Mouse (Mus musculus): Measurements from ENCODE around the gene Atg5.
"Not testable (repeated sequence)": the region's sequence is repeated elsewhere in the genome, so short reads cannot be mapped to it uniquely, and the experiment has no call there.

The Atg5 gene

GRCm38 (mm10) chr10:44268145-44268860 is at the start of gene Atg5:
TSS of gene Atg5 (plus strand) at chr10:44268358.
- DNase-seq (ENCODE audit: low spot score in 2 of 2): peak; percentile 97 to 99

DNA sequence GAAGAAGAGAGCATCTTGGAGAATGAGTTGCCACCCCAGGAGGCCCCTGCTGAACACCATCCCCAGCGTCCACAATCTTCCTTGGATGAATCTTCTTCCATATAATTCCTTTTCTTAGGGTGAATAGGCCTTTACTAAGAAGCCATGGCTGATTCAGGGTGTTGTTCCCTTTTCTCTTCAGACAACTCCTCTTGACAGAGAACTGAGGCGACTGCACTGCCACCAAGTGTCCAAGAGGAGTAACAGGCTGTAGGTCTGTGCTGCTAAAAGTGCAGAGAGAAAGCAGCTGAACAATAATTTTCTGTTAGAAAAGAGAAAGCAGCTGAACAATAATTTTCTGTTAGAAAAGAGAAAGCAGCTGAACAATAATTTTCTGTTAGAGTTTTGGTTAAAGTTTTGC is 49.1 kb upstream of the Atg5 start:
- DNase-seq (ENCODE audit: low spot score in 2 of 2): not testable (repeated sequence)

- DNase-seq (ENCODE audit: low spot score in 2 of 2): no peak
These were observed 43.8 kb upstream of the Atg5 start for GRCm38 (mm10) chr10:44224345-44224744.

DNA sequence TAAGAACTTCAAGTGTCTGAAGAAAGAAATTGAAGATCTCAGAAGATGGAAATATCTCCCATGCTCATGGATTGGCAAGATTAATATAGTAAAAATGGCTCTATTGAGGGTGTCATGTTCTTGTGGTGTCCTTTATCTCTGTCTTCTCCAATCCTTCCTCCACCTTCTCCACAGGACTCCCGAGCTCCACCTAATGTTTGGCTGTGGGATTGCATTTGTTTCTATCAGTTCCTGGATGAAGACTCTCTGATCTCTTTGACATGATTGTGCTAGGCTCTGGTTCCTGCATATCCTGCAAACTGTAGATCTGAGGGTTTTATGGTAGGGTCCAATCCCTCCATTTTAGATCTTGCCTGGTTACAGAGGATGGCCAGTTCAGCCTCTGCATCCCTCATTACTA is 34.8 kb upstream of the Atg5 start:
- not testable (repeated sequence) for DNase-seq (ENCODE audit: low spot score in 2 of 2)

- DNase-seq (ENCODE audit: low spot score in 2 of 2): not testable (repeated sequence)
These were observed 32.9 kb upstream of the Atg5 start for GRCm38 (mm10) chr10:44235298-44235697.

- DNase-seq (ENCODE audit: low spot score in 2 of 2): no peak
These were observed 11.5 kb upstream of the Atg5 start for GRCm38 (mm10) chr10:44256624-44257023.

GRCm38 (mm10) chr10:44265835-44266234 is 2.3 kb upstream of the Atg5 start:
- no peak for DNase-seq (ENCODE audit: low spot score in 2 of 2)

DNA sequence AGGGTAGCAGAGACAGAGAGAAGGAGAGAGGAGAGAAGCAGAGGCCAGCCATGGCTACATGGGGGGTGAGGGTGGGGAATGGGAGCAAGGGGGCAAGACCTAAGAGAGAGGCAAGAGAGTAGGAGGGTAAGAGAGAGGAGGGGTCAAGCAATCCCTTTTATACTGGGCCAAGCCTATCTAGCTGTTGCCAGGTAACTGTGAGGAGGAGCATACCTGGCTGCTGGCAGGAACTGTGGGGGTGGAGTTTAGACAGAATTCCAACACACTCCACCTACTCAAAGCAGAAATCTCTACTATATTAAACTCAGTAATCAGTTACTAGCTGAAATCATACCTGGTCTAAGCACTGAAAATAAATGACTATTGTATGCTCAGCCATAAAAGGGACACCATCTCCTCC is 1.6 kb upstream of the Atg5 start:
- no peak for DNase-seq (ENCODE audit: low spot score in 2 of 2)

DNA sequence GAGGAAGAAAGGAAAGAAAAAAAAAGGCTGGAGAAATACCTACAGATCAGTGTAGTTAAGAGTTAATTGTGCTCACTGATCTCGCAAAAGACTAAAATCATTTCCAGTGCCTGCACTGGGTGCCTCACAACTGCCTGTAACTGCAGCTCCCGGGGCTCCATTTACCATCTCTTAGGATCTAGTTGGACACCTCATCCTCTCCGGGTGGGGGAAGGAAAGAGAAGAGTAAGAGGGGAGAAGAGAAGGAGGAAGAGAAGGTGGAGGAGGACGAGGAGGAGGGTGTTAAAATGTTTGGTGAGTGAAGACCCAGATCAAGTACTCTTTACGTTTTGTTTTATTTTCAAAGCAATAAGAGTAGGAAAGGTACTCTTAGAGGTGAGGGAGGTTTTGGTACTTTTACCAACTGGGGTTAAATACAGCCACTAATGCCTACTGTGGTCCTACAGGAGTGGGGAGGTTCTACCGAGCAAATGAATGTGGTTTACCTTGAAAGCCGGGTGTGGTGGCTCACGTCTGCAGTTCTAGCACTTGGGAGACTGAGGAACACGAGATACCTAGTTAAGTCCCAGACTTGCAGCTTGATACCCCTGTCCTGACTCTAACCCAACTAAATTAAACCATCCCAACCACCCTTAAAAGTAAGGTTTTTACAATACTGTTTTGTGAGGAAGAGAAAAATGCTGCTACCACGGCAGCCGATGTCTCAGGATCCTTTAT is 574 bp upstream of the Atg5 start:
- DNase-seq (ENCODE audit: low spot score in 2 of 2): no peak

- DNase-seq (ENCODE audit: low spot score in 2 of 2): no peak
These were observed 1.1 kb downstream of the Atg5 start for GRCm38 (mm10) chr10:44269211-44269610.

DNA sequence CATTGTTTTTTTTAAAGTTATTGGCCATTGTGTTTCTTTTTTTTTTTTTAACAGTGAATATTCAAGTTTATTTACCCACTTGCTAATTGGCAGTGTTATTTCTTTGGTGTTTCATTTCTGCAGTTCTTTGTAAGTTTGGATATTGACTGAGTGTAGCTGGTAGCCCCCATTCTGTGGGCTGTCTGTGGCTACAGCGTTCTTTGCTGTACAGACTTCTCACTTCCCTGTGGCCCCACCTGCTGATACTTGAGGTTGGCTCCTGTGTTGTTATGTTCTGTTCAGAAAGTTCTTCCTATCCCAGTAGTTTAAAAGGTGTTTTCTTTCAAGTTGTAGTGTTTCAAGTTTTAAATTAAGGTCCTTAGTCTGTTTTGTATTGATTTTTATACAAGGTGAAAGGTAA is 14.2 kb downstream of the Atg5 start:
- no peak for DNase-seq (ENCODE audit: low spot score in 2 of 2)

DNA sequence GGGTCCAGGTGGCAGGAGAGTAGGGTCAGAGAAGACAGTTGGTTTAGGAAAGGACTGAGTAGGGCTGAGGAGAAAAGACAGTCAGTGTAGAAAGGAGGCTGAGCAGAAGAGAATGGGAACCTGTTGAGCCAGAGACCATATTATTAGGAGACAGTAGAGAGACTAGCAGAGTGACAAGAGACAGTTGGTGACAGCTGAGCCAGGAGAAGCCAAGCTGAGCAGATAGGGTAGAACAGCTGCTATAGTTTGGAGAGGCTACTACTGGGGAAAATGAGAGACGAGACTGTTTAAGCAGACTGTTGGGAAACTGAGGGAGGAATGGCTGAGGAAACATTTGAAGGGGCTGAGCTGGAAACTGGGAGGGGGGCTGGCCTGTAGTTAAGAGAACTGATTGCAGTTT is 16.9 kb downstream of the Atg5 start:
- DNase-seq (ENCODE audit: low spot score in 2 of 2): no peak

DNA sequence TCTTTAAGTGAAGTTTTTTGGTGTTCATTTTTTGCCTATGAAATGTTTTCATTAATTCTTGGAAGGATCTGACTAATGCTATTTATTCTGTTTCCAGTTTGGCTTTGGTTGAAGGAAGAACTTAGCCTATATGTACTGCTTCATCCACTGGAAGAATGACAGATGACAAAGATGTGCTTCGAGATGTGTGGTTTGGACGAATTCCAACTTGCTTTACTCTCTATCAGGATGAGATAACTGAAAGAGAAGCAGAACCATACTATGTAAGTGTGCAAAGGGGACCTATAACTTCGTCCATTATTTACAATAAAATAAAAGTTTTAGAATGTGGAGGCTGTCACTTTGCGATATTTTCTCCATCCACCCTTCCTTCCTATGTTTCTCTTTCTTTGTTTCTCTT is 17.8 kb downstream of the Atg5 start:
- DNase-seq (ENCODE audit: low spot score in 2 of 2): no peak

DNA sequence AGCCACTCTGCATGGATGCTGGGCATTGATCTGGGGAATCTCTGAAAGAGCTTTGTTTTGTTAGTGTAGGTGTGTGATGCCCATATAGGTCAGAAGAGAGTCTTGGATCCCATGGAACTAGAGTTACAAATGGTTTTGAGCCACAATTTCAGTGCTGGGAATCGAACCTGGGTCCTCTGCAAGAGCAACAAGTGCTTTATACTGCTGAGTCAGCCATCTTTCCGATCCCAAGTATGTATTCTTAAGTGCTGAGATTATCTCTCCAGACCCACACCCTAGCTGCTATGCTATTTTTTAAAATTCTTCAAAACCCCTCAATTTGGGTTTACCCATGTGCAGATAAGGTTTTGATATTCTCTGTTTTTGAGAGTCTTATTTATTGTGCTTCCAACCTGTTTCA is 22.7 kb downstream of the Atg5 start:
- DNase-seq (ENCODE audit: low spot score in 2 of 2): no peak

DNA sequence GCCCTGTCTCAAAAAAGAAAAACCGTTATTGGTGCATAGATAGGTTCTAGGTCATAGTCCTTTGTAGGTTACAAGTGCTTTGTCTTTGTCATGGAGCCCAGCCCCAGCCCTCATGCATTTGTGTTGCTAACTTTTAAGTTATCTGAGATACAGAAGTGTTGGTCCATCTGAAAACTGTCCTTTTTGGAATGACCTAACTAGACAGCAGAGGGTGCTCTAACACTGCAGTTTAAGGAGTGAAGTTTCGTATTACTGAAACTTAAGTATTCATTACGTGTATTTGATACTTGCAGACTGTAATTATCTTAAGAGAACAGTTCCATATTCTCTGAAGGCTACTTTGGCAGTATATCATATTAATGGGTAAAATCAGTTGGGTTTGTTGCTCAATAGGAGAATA is 24.0 kb downstream of the Atg5 start:
- no peak for DNase-seq (ENCODE audit: low spot score in 2 of 2)

- no peak for DNase-seq (ENCODE audit: low spot score in 2 of 2)
These were observed 31.0 kb downstream of the Atg5 start for GRCm38 (mm10) chr10:44299165-44299564.

- no peak for DNase-seq (ENCODE audit: low spot score in 2 of 2)
These were observed 31.9 kb downstream of the Atg5 start for GRCm38 (mm10) chr10:44300078-44300477.

GRCm38 (mm10) chr10:44303648-44304329 is 35.6 kb downstream of the Atg5 start:
- no peak for DNase-seq (ENCODE audit: low spot score in 2 of 2)

DNA sequence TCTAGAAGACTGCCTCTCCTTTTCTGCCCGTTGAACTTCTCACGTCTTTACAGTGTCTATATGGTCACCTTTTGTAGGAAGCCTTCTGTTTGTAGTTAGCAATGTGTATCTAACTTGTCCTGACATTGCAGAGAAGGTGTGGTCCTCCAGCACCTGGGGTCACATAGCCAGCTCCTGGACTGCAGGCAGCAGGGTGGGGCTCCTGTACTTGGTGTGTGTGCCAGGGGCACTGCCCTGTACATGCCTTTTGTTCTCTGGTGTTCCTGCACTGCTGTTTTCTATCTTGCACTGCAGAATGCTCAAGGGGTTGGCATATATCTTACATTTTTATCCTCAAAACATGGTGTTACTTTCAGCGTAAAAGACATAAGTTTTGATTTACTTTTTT is 36.2 kb downstream of the Atg5 start:
- no peak for DNase-seq (ENCODE audit: low spot score in 2 of 2)

- DNase-seq (ENCODE audit: low spot score in 2 of 2): no peak
These were observed 36.7 kb downstream of the Atg5 start for GRCm38 (mm10) chr10:44304845-44305244.

DNA sequence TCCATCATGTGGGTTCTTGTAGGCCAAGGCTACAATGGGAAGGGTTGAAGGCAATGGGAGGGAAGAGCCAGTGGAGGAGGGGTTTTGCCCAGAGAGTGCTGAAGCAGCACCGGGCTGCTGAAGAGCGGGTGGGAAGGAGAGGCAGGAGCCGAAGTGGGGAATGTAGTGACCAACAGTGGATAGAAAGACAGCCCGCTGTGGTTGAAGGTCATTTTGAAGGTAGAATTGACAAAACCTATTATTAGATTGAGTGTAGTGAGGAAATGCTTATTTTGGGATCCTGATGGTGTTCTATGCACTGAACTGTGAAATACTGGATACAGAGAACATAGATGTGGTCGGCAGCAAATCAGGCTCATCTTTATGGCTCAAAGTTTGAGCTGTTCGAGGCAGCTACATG is 38.1 kb downstream of the Atg5 start:
- DNase-seq (ENCODE audit: low spot score in 2 of 2): no peak

- no peak for DNase-seq (ENCODE audit: low spot score in 2 of 2)
These were observed 40.1 kb downstream of the Atg5 start for GRCm38 (mm10) chr10:44308280-44308679.

DNA sequence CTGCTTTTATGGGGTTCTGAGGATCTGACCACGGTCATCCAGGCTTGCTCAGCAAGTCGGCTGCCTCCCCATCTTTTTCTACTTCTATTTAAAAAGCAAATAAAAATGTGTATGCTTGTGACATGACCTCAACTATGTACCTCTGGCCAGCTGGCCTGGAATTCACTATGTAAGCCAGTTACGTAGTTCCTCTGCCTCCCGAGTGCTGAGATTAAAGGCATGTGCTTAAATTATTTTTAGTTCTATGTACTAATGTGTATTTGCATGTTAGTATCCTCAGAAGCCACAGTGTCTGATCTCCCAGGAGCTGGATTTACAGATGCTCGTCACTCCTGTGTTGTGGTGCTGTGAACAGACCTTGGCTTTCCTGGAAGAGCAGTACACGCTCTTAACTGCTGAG is 41.1 kb downstream of the Atg5 start:
- no peak for DNase-seq (ENCODE audit: low spot score in 2 of 2)
